Mouse (Mus musculus): ENCODE results near the gene Olfr283. TPM values are rescaled to one million over a fixed set of nuclear protein-coding genes. Genes with fewer than 3 reads are reported as not detected.
"Not testable (repeated sequence)": the region's sequence is repeated elsewhere in the genome, so short reads cannot be mapped to it uniquely, and the experiment has no call there.

Gene Olfr283
- polyA plus RNA-seq (2012; ENCODE audit: insufficient read depth, insufficient read length, low replicate concordance, missing spikeins), result not detected in 2 replicates

DNA sequence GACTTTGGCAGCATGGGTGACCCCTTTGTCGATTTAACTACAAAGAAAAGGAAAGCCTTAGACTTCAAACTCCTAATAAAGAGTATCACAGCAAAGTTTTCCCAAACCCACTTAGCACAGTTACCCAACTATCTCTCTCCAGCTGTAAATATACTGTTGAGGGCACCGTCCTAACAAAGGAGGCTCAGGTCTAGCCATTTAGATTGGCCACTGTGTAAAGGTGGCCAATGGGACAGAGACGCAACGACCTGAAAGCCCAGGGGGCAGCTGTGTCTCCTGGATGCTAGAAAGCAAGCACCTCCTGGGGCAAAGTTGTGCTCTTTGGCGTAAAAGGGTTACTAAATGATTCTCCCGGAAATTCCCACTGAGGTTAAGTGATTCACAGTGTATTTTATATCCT, at the start of gene Olfr283:
Olfr283 (minus strand) TSS at position 101 of the 400 bp plus-strand sequence.
- TF ChIP-seq CTCF (IDR thresholded peaks at IDR 0.05; ENCODE audit: insufficient read depth, low read depth, low read length) (no peak), POLR2A (IDR thresholded peaks at IDR 0.05; ENCODE audit: insufficient read depth, low read depth, low read length) (no peak)
- H3K4me1 ChIP-seq (ENCODE audit: control insufficient read depth, insufficient read depth, low read length), result no peaks in the 10 kb centered on the region
- 81% methylated on average over 6 of the region's 6 CpGs for WGBS

DNA sequence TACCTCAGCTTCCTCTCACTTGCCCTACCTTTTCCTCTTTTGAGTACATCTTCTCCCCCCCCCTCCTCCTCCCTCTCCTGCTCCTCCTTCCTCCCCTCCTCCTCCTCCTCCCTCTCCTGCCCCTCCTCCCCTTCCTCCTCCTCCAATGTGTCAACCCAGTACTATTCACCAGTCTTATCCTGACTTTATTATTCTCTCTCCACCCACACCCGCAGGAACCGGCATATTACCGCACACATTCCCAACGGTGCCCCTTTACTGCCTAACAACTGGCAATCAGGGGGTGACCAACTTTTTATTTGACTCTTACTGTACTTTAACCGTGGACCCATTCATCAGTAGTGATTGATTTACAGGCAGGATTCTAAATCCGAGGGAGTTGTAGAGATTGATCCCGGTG, 44.4 kb upstream of the Olfr283 start:
- no peak for TF ChIP-seq CTCF (IDR thresholded peaks at IDR 0.05; ENCODE audit: insufficient read depth, low read depth, low read length)
- no peak for TF ChIP-seq POLR2A (IDR thresholded peaks at IDR 0.05; ENCODE audit: insufficient read depth, low read depth, low read length)
- H3K4me3 ChIP-seq (ENCODE audit: insufficient read depth, low read depth, low read length), result no peak overlapping the region
- 72% methylated on average over 7 of the region's 7 CpGs for WGBS
- H3K27ac ChIP-seq (ENCODE audit: insufficient read depth, low read depth, low read length), result no peak overlapping the region
- peaks cover 12% of the 10 kb centered on the region for H3K4me1 ChIP-seq (ENCODE audit: control insufficient read depth, insufficient read depth, low read length)

More for the DNA sequence above, at the start of gene Olfr283:
- no peak within 1 kb of the TSS for H3K4me3 ChIP-seq (ENCODE audit: insufficient read depth, low read depth, low read length)
- H3K27ac ChIP-seq (ENCODE audit: insufficient read depth, low read depth, low read length), result no peak within 1 kb of the TSS

DNA sequence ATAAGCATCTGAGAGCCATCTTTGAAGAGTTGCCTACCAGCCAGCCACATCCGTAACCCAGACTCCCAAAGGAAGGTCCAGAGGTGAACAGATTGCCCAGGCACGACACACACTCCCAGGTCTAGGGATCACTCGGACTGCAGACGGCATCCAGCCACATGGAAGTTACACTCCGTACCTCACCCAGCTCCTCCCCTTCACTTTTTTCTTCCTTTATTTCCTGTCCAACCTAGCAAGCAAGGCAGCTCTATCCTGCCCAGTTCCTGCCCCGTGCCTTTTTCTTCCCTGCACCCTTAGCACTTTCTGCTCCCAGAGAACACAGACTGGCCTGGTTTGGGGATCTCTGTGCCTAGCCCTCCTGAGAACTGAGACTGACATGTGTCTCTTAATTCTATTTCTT, 44.0 kb upstream of the Olfr283 start:
- H3K4me3 ChIP-seq (ENCODE audit: insufficient read depth, low read depth, low read length), result no peak overlapping the region
- TF ChIP-seq POLR2A (IDR thresholded peaks at IDR 0.05; ENCODE audit: insufficient read depth, low read depth, low read length) (no peak), CTCF (IDR thresholded peaks at IDR 0.05; ENCODE audit: insufficient read depth, low read depth, low read length) (no peak)
- peaks cover 12% of the 10 kb centered on the region for H3K4me1 ChIP-seq (ENCODE audit: control insufficient read depth, insufficient read depth, low read length)
- 82% methylated on average over 6 of the region's 6 CpGs for WGBS
- H3K27ac ChIP-seq (ENCODE audit: insufficient read depth, low read depth, low read length), result no peak overlapping the region

DNA sequence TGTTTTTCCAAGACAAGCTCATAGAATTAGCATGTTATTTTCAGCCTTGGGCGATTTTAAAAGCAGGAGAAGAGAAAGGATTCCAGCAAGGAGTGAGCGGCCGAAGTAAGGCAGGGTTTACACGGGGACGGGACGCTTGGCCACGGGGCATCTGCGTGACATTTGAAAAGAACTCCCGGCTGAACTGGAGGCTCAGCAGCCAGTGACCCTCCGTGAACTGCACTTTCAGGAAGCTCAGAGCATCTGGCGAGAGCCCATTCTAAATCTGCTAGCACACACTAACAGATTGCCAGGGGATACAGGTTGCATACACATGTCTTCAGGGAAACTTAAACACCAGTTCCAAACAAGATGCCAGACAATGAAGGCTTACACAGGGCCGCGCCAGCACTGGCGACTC, 43.6 kb upstream of the Olfr283 start:
- no peak overlapping the region for H3K27ac ChIP-seq (ENCODE audit: insufficient read depth, low read depth, low read length)
- H3K4me1 ChIP-seq (ENCODE audit: control insufficient read depth, insufficient read depth, low read length), result peaks cover 12% of the 10 kb centered on the region
- no peak overlapping the region for H3K4me3 ChIP-seq (ENCODE audit: insufficient read depth, low read depth, low read length)
- WGBS, result 63% methylated on average over 14 of the region's 14 CpGs
- no peak for TF ChIP-seq CTCF (IDR thresholded peaks at IDR 0.05; ENCODE audit: insufficient read depth, low read depth, low read length)
- no peak for TF ChIP-seq POLR2A (IDR thresholded peaks at IDR 0.05; ENCODE audit: insufficient read depth, low read depth, low read length)

DNA sequence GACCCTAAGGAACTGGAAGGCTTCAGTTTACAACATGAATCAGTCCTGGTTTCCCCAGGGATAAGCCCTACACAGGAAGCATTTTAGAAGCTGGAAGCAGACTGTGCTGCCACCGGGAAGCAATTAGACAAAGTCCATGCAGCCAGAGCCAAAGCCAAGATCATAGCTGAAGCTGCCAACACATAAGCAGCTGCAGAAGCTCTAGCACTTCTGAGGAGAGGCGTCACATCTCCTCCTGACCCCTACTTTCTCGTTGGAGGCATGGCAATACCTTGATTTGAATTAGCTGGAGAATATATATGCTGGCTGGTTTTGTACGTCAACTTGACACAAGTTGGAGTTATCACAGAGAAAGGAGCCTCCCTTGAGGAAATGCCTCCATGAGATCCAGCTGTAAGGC, 40.2 kb upstream of the Olfr283 start:
- Histone ChIP-seq H3K4me3 (ENCODE audit: insufficient read depth, low read depth, low read length) (no peak overlapping the region), H3K4me1 (ENCODE audit: control insufficient read depth, insufficient read depth, low read length) (peaks cover 12% of the 10 kb centered on the region), H3K27ac (ENCODE audit: insufficient read depth, low read depth, low read length) (no peak overlapping the region)
- WGBS, result 44% methylated on average over 4 of the region's 4 CpGs
- TF ChIP-seq POLR2A (IDR thresholded peaks at IDR 0.05; ENCODE audit: insufficient read depth, low read depth, low read length) (no peak), CTCF (IDR thresholded peaks at IDR 0.05; ENCODE audit: insufficient read depth, low read depth, low read length) (no peak)

DNA sequence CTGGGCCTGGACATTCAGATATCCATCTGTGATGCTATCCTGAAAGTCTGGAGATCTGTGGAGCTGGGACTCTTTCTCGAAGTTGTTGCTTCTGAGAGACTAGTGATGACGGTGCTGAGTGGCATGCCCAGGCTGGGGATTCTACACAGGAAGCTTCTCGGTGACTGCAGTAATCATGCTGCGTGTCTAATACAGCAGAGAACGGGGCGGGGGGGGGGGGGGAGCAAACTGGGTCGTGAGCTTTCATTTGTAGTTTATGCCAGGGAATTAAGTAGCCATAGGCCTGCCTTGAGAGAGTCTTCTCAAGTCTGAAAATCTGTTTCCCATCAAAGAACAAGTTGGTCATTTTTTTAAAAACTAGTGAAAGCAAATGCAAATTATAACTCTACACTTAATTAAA, 37.4 kb upstream of the Olfr283 start:
- H3K4me1 ChIP-seq (ENCODE audit: control insufficient read depth, insufficient read depth, low read length), result no peaks in the 10 kb centered on the region
- TF ChIP-seq POLR2A (IDR thresholded peaks at IDR 0.05; ENCODE audit: insufficient read depth, low read depth, low read length), result no peak
- no peak for TF ChIP-seq CTCF (IDR thresholded peaks at IDR 0.05; ENCODE audit: insufficient read depth, low read depth, low read length)
- no peak overlapping the region for H3K4me3 ChIP-seq (ENCODE audit: insufficient read depth, low read depth, low read length)
- WGBS, result 74% methylated on average over 7 of the region's 7 CpGs
- H3K27ac ChIP-seq (ENCODE audit: insufficient read depth, low read depth, low read length), result no peak overlapping the region

DNA sequence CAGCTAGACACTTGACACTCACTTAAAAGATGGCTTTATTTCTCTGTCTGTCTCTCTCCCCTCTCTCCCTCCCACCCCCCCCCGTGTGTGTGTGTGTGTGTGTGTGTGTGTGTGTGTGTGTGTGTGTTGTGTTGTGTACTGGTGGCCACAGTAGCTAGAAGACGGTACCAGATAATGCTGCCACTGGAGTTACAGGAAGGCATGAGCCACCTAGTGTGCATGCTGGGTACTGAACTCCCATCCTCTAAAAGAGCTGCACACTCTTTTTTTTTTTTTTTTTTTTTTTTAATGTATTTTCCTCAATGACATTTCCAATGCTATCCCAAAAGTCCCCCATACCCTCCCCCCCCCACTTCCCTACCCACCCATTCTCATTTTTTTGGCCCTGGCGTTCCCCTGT, 36.5 kb upstream of the Olfr283 start:
- H3K4me3 ChIP-seq (ENCODE audit: insufficient read depth, low read depth, low read length); H3K4me1 ChIP-seq (ENCODE audit: control insufficient read depth, insufficient read depth, low read length); H3K27ac ChIP-seq (ENCODE audit: insufficient read depth, low read depth, low read length): not testable (repeated sequence)
- WGBS, result 37% methylated on average over 3 of the region's 3 CpGs

DNA sequence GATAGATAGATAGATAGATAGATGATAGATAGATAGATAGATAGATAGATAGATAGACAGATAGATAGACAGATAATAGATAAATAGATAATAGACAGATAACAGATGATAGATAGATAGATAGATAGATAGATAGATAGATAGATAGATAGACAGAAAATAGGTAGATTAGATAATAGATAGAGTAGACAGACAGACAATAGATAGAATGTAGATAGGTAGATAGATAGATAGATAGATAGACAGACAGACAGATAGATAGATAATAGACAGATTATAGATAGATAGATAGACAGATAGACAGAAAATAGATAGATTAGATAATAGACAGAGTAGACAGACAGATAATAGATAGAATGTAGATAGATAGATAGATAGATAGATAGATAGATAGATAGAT, 36.1 kb upstream of the Olfr283 start:
- not testable (repeated sequence) for H3K4me3 ChIP-seq (ENCODE audit: insufficient read depth, low read depth, low read length); H3K4me1 ChIP-seq (ENCODE audit: control insufficient read depth, insufficient read depth, low read length); H3K27ac ChIP-seq (ENCODE audit: insufficient read depth, low read depth, low read length)

DNA sequence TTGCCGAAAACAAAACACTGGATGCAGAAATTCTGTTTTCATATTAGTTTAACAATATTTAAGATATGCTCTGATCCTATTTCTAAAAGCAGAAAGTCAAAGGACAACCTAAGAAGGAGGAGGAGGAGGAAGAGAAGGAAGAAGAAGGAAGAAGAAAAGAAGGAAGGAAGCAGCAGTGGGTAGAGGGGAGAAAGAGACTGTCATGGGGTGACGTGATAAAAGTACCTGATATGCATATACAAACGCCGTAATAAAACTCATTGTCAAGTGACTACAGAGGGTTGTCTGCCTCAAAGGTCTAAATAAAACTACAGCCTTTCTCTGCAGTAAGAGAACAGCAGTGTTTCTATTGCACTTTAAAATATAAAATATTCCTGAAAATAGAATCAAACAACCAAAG, 35.2 kb upstream of the Olfr283 start:
- no peak overlapping the region for H3K27ac ChIP-seq (ENCODE audit: insufficient read depth, low read depth, low read length)
- H3K4me3 ChIP-seq (ENCODE audit: insufficient read depth, low read depth, low read length), result no peak overlapping the region
- no peaks in the 10 kb centered on the region for H3K4me1 ChIP-seq (ENCODE audit: control insufficient read depth, insufficient read depth, low read length)
- no peak for TF ChIP-seq POLR2A (IDR thresholded peaks at IDR 0.05; ENCODE audit: insufficient read depth, low read depth, low read length)
- no peak for TF ChIP-seq CTCF (IDR thresholded peaks at IDR 0.05; ENCODE audit: insufficient read depth, low read depth, low read length)
- 65% methylated on average over 4 of the region's 4 CpGs for WGBS

DNA sequence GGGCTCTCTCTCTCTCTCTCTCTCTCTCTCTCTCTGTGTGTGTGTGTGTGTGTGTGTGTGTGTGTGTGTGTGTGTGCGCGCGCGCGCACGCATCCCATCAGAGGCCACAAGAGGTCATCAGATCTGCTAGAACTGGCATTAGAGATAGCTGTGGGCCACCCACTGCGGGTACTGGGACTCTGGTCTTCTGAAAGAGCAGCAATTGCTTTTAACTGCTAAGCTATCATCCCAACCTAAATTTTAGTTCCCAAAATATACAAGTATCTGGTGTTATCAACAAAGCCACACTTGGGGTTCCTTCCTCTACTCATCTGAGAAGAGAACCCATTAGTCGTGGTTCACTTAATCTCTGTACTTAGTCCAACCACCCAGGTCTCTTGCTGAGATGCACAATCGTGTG, 29.5 kb upstream of the Olfr283 start:
- Histone ChIP-seq H3K27ac (ENCODE audit: insufficient read depth, low read depth, low read length) (no peak overlapping the region), H3K4me1 (ENCODE audit: control insufficient read depth, insufficient read depth, low read length) (no peaks in the 10 kb centered on the region), H3K4me3 (ENCODE audit: insufficient read depth, low read depth, low read length) (no peak overlapping the region)
- no peak for TF ChIP-seq CTCF (IDR thresholded peaks at IDR 0.05; ENCODE audit: insufficient read depth, low read depth, low read length)
- TF ChIP-seq POLR2A (IDR thresholded peaks at IDR 0.05; ENCODE audit: insufficient read depth, low read depth, low read length), result no peak
- WGBS, result 93% methylated on average over 9 of the region's 9 CpGs

Data from olfactory bulb, adult 2 months (tissue).